Mouse (Mus musculus) mammary gland, adult 2 months (tissue): ENCODE results near the gene Pcdh20. TPM values are rescaled to one million over a fixed set of nuclear protein-coding genes. Genes with fewer than 3 reads are reported as not detected.

ENCODE experiments used
- polyA plus RNA-seq: library from polyadenylated mRNA; depleted of rRNA; stranded (reverse); fragments of >200 nt; gene quantifications from 2 replicates; pipeline ENCODE4 v1.2.3, GENCODE M21; 2012; ENCODE audit warnings: low replicate concordance; rRNA removed

Gene Pcdh20
- polyA plus RNA-seq = 0.79 and 1.4 TPM in 2 replicates

DNA sequence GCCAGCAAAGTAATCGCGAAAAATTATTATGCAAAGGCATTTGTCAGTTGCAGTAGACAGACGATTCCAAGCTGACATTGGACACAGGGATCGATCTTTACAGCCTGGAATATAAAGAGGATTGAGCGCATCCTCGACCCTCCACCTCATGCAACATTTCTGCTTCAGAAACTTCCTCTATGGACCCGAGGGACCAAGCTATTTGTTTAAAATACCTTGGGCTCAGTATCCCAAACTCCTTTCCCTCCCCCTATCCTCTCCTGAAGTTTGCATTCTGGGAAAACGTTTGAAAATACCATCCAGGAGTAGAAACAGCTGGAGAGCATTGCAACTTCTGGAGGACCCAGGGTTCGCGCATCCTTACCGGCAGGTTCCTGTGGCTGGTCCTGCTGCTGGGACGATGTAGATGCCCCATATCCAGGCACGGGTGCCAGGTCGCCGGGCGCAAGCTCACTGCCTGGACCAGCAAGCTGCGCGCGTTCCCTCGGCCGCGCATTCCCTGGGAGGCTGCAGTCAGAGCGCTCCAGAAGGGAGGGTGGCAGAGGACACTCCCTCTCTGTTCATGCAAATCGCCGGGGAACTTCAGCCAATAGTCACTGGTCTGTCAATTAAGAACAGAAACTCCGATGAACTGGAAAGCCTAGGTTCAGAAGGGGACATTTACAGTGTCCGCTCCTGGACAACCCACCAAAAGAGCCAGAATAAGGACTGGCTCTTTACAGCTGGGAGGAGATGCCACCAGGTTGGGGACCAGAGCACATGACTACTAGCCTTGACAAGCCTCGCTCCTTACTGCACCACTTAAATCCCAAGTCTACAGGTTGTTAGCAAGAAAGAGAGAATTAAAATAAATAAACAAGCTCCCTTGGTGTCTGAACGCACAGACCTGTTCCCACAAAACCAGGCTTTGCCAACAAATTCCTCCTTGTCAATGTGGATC is at the start of gene Pcdh20:
Gene Pcdh20, minus strand, starts transcription at position 902 of the 940 bp plus-strand sequence.

